Mouse (Mus musculus): ENCODE results near the gene Tmco4. TPM values are rescaled to one million over a fixed set of nuclear protein-coding genes. Genes with fewer than 3 reads are reported as not detected.
A peak's percentile ranks its signal among the peaks of the same experiment; 100 is the strongest.

Gene Tmco4
- polyA plus RNA-seq, 1 experiment from 2014 or later, result 1.1 TPM

GRCm38 (mm10) chr4:139091478-139092355 is 119.0 kb downstream of the Tmco4 start:
- H3K4me3 ChIP-seq, result peak overlapping the region; percentile 61
- peak overlapping the region; percentile 78 for H3K27ac ChIP-seq
- H3K36me3 ChIP-seq, result no peaks in the 10 kb centered on the region
- 2% methylated on average over 28 of the region's 28 CpGs for WGBS
- H3K9me3 ChIP-seq, result peaks cover 10% of the 10 kb centered on the region; the same call in 1 of the 2 replicates
- H3K27me3 ChIP-seq (ENCODE audit: insufficient read depth, poor library complexity, severe bottlenecking), result peaks cover 88% of the 10 kb centered on the region
- peaks cover 30% of the 10 kb centered on the region for H3K4me1 ChIP-seq (replicated peaks)
- peak; percentile 58 for DNase-seq (ENCODE audit: low spot score)

DNA sequence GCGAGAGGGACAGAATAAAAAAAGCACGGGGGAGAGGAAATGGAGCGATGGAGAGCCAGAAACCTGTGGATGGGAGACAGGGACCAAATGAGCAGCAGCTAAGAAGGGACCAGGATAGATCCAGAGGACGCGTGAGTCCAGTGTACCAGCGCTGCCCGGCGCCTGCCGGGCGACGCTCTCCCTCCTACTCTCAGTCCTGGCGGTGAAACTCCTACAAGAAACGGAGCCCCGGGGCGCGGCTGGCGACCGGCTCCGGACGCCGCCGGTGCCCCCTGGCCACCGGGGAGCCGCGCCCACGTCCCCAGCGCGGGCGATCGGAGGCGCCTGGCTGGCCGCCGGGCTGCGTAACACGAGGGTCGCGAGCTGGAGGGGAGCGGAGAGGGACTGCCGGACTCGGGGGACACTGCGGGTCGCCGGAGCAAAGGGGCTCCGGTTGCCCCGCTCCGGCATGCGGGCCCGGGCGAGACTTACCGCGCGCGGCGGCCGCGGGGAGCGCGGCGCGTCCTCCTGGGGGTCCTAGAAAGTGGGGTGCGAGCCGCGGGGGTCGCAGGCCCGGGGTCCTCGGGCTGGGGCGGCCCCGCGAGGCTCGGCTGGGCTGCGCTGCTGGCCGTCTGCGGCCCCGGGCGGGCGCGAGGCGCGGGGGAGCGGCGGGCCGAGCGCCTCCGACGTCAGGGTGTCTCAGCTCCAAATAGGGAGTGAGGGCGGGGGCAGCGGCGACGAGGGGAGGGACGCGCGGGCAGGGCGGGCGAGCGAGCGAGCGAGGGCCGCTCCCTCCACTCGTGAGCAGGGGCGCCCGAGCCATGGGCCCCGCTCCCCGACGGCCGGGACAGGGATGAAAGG is 119.9 kb downstream of the Tmco4 start, which contains the start of gene Nbl1:
Nbl1 (minus strand) TSS at position 638 of the 840 bp plus-strand sequence.
- H3K27ac ChIP-seq, result peak within 1 kb of the TSS; percentile 78
- H3K4me3 ChIP-seq, result peak within 1 kb of the TSS; percentile 61
- H3K4me1 ChIP-seq (replicated peaks), result peaks cover 30% of the 10 kb centered on the region
- under 1% methylated on average over 98 of the region's 105 CpGs for WGBS
- no peaks in the 10 kb centered on the region for H3K36me3 ChIP-seq
- peaks cover 10% of the 10 kb centered on the region; the same call in 1 of the 2 replicates for H3K9me3 ChIP-seq
- H3K27me3 ChIP-seq (ENCODE audit: insufficient read depth, poor library complexity, severe bottlenecking), result peaks cover 80% of the 10 kb centered on the region
- peak; percentile 35 for DNase-seq (ENCODE audit: low spot score)

DNA sequence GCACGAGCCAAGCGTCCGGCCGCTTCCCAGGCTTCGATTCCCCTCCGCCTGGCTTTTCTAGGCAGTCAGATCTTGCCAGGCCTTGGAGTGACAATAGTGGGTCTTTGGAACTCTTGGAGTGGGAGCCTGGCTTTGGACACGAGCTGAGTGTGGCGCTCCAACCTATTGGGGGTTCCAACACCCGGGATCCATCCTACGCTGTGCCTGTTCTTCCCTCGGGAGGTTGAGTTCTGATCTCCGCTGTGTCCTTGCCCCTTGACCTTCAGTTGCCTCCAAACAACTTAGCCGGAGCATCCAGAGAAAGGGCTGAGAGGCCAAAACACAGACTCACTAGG is 120.5 kb downstream of the Tmco4 start:
- Histone ChIP-seq H3K4me3 (peak overlapping the region; percentile 61), H3K9me3 (peaks cover 10% of the 10 kb centered on the region; the same call in 1 of the 2 replicates), H3K27ac (peak overlapping the region; percentile 78), H3K27me3 (ENCODE audit: insufficient read depth, poor library complexity, severe bottlenecking) (peaks cover 74% of the 10 kb centered on the region), H3K36me3 (no peaks in the 10 kb centered on the region), H3K4me1 (replicated peaks) (peaks cover 30% of the 10 kb centered on the region)
- no peak for DNase-seq (ENCODE audit: low spot score)
- 22% methylated on average over 13 of the region's 13 CpGs for WGBS

- no peaks in the 10 kb centered on the region for H3K36me3 ChIP-seq
- H3K27me3 ChIP-seq (ENCODE audit: insufficient read depth, poor library complexity, severe bottlenecking), result peaks cover 53% of the 10 kb centered on the region
- H3K4me1 ChIP-seq (replicated peaks), result peaks cover 29% of the 10 kb centered on the region
- WGBS, result 38% methylated on average over 1 of the region's 1 CpGs
- no peak for DNase-seq (ENCODE audit: low spot score)
- H3K9me3 ChIP-seq, result peaks cover 10% of the 10 kb centered on the region; the same call in 1 of the 2 replicates
- no peak overlapping the region for H3K4me3 ChIP-seq
- no peak overlapping the region for H3K27ac ChIP-seq
Measured at GRCm38 (mm10) chr4:139095406-139095805, 122.7 kb downstream of the Tmco4 start.

GRCm38 (mm10) chr4:139096201-139096600 is 123.5 kb downstream of the Tmco4 start:
- WGBS, result 84% methylated on average over 5 of the region's 5 CpGs
- DNase-seq (ENCODE audit: low spot score), result no peak
- peaks cover 45% of the 10 kb centered on the region for H3K27me3 ChIP-seq (ENCODE audit: insufficient read depth, poor library complexity, severe bottlenecking)
- peaks cover 21% of the 10 kb centered on the region for H3K4me1 ChIP-seq (replicated peaks)
- no peak overlapping the region for H3K27ac ChIP-seq
- 0 out of 2 replicates have a peak, but pooled peaks cover under 1% of the 10 kb centered on the region for H3K36me3 ChIP-seq
- peaks cover 10% of the 10 kb centered on the region; the same call in 1 of the 2 replicates for H3K9me3 ChIP-seq
- no peak overlapping the region for H3K4me3 ChIP-seq

- 93% methylated on average over 8 of the region's 8 CpGs for WGBS
- Histone ChIP-seq H3K9me3 (peaks cover 2% of the 10 kb centered on the region; the same call in 1 of the 2 replicates), H3K4me1 (replicated peaks) (peaks cover 6% of the 10 kb centered on the region; the same call in 1 of the 2 replicates), H3K4me3 (no peak overlapping the region), H3K27ac (no peak overlapping the region), H3K36me3 (peaks cover 34% of the 10 kb centered on the region), H3K27me3 (ENCODE audit: insufficient read depth, poor library complexity, severe bottlenecking) (peaks cover 3% of the 10 kb centered on the region; the same call in 1 of the 2 replicates)
- DNase-seq (ENCODE audit: low spot score), result no peak
Measured at GRCm38 (mm10) chr4:139100326-139100725, 127.6 kb downstream of the Tmco4 start.

DNA sequence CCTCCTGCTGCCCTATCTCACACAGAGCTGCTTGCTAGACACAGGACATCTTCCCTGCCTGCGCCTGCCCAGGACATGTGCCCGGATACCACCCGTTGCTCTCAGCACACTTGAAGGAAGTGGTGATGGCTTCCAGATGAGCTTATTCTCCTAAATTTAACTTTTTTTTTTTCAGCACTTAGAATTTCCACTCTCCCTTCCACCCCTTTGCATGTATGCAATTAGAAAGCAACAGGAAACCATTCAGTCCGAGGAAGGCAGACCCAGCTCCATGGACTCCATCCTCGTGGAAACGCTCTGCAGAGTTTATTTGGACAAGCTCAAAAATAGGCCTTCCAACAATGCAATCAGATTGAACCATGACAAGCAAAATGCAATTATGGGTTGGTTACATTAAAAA is 128.9 kb downstream of the Tmco4 start:
- Histone ChIP-seq H3K4me3 (no peak overlapping the region), H3K27me3 (ENCODE audit: insufficient read depth, poor library complexity, severe bottlenecking) (no peaks in the 10 kb centered on the region), H3K27ac (no peak overlapping the region), H3K9me3 (no peaks in the 10 kb centered on the region), H3K4me1 (replicated peaks) (peaks cover 10% of the 10 kb centered on the region; the same call in 1 of the 2 replicates), H3K36me3 (peaks cover 34% of the 10 kb centered on the region)
- WGBS, result 78% methylated on average over 6 of the region's 6 CpGs
- DNase-seq (ENCODE audit: low spot score), result no peak

GRCm38 (mm10) chr4:139105453-139105852 is 132.8 kb downstream of the Tmco4 start:
- Histone ChIP-seq H3K36me3 (peaks cover 34% of the 10 kb centered on the region), H3K4me3 (no peak overlapping the region), H3K4me1 (replicated peaks) (peaks cover 11% of the 10 kb centered on the region; the same call in 1 of the 2 replicates), H3K27ac (no peak overlapping the region), H3K27me3 (ENCODE audit: insufficient read depth, poor library complexity, severe bottlenecking) (no peaks in the 10 kb centered on the region), H3K9me3 (no peaks in the 10 kb centered on the region)
- WGBS, result 98% methylated on average over 1 of the region's 1 CpGs
- DNase-seq (ENCODE audit: low spot score), result no peak

Other genes starting within 250 kb of the Tmco4 start
- gene Pla2g2c, start 248.1 kb upstream of the Tmco4 start, polyA plus RNA-seq (2016; fragmentation: Nextera tagmentation; extraction: Ambion mirVana), result 0.89 and 0.95 TPM in 2 replicates
- 2.3 and 4.6 TPM in 2 replicates for gene Ubxn10, start 235.7 kb upstream of the Tmco4 start, polyA plus RNA-seq (2016; fragmentation: Nextera tagmentation; extraction: Ambion mirVana)
- 0.84 and 1.2 TPM in 2 replicates for gene Pla2g2f, start 215.3 kb upstream of the Tmco4 start, polyA plus RNA-seq (2016; fragmentation: Nextera tagmentation; extraction: Ambion mirVana)
- 1.0 and 1.4 TPM in 2 replicates for gene Pla2g2d, start 197.2 kb upstream of the Tmco4 start, polyA plus RNA-seq (2016; fragmentation: Nextera tagmentation; extraction: Ambion mirVana)
- gene Pla2g5, start 109.4 kb upstream of the Tmco4 start, polyA plus RNA-seq (2016; fragmentation: Nextera tagmentation; extraction: Ambion mirVana), result 0.19 TPM in 1 of 2 replicates, not detected in the other
- not detected in 2 replicates for gene Gm13030, start 98.9 kb upstream of the Tmco4 start, polyA plus RNA-seq (2016; fragmentation: Nextera tagmentation; extraction: Ambion mirVana)
- gene Pla2g2e, start 94.9 kb upstream of the Tmco4 start, polyA plus RNA-seq (2016; fragmentation: Nextera tagmentation; extraction: Ambion mirVana), result not detected in 2 replicates
- gene Otud3, start 58.9 kb upstream of the Tmco4 start, polyA plus RNA-seq (2016; fragmentation: Nextera tagmentation; extraction: Ambion mirVana), result 2.4 and 3.0 TPM in 2 replicates
- gene Rnf186, start 5.8 kb upstream of the Tmco4 start, polyA plus RNA-seq (2016; fragmentation: Nextera tagmentation; extraction: Ambion mirVana), result not detected in 2 replicates
- 0.08 TPM in 1 of 2 replicates, not detected in the other for gene Htr6, start 102.7 kb downstream of the Tmco4 start, polyA plus RNA-seq (2016; fragmentation: Nextera tagmentation; extraction: Ambion mirVana)
- 12.3 and 17.2 TPM in 2 replicates for gene Nbl1, start 120.1 kb downstream of the Tmco4 start, polyA plus RNA-seq (2016; fragmentation: Nextera tagmentation; extraction: Ambion mirVana)
- gene Minos1, start 158.2 kb downstream of the Tmco4 start, polyA plus RNA-seq (2016; fragmentation: Nextera tagmentation; extraction: Ambion mirVana), result 377 and 428 TPM in 2 replicates
- gene Capzb, start 220.0 kb downstream of the Tmco4 start, polyA plus RNA-seq (2016; fragmentation: Nextera tagmentation; extraction: Ambion mirVana), result 331 and 370 TPM in 2 replicates

Data from hindbrain, embryonic 10.5 days (tissue).